Comparison of ENCODE assay signal across 10 mouse cellular contexts in the genomic region with DNA sequence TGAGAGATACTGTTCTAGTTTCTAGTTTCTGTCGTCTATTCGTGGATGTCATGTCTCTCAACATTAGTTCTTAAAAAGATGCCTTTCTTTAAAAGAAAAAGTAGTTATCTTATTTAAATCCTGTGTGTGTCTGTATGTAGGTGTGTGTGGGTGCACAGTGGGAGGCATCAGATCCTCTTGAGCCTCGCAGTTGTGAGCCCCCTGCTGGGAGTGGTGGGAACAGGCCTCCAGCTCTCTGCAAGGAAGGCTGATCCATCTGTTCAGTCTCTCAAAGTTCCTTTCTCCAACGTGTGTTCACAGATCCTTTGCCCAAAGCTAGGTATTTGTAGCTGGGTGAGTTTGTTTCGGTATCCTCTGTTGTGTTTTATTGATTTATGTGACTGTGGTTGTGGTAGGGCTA.
DNase-seq lines count a peak whose midpoint lies in the region; ATAC-seq and TF ChIP-seq lines count a peak whose summit lies in the region.
"Had no signal": no experiment of that assay in that cellular context is flagged by ENCODE, and none has a peak within 500 bp of the region (broad histone marks: within the 10 kb centered on the region; RNA-seq: fewer than 3 reads in every experiment).

No protein-coding gene starts in this region.

- DNase-seq in kidney, adult 18-20 months = peak; percentile 34
- peak; percentile 46 to 70 for DNase-seq in adrenal gland, postnatal 36 days
- peak; percentile 56 for DNase-seq in induced T-regulatory cell, adult 2 months (ENCODE audit: low read depth)
- peak; percentile 48 for DNase-seq in lung, postnatal 10 days
- no peak for DNase-seq in left cerebral cortex, postnatal 36 days (ENCODE audit: low spot score in 2 of 2)
- no peak for DNase-seq in yolk sac, embryonic 10.5 days (ENCODE audit: low spot score)

- intact Hi-C loops in left cerebral cortex, postnatal 36 days (cut with DNase I) = no loop called here

- H3K9ac ChIP-seq in kidney, embryonic 14.5 days (ENCODE audit: low read depth, low read length) = no peak overlapping the region
- H3K9ac ChIP-seq: heart, embryonic 13.5 days; neural tube, embryonic 12.5 days had no signal

- WGBS in kidney, embryonic 14.5 days = 54% methylated on average over 5 of the region's 5 CpGs

- peak; percentile 30 for TF ChIP-seq CTCF in E14TG2a.4 (conservative IDR thresholded peaks at IDR 0.05; ENCODE audit: low read length)

- H3K9me3 ChIP-seq in kidney, embryonic 14.5 days (ENCODE audit: control insufficient read depth, low read length) = no peaks in the 10 kb centered on the region
- peaks cover 10% of the 10 kb centered on the region for H3K9me3 ChIP-seq in E14TG2a.4 (ENCODE audit: low read length)
- H3K9me3 ChIP-seq: heart, embryonic 13.5 days; neural tube, embryonic 12.5 days had no signal

- no peaks in the 10 kb centered on the region for H3K36me3 ChIP-seq in kidney, embryonic 14.5 days (ENCODE audit: control insufficient read depth, insufficient read depth, low read length)
- no peaks in the 10 kb centered on the region for H3K36me3 ChIP-seq in E14TG2a.4 (ENCODE audit: insufficient read depth, low read length)
- H3K36me3 ChIP-seq: heart, embryonic 13.5 days; neural tube, embryonic 12.5 days had no signal

- no peak for ATAC-seq in kidney, embryonic 14.5 days (ENCODE audit: low FRiP score, low TSS enrichment)

- no peak overlapping the region for H3K4me3 ChIP-seq in kidney, embryonic 14.5 days (ENCODE audit: low read length)
- no peak overlapping the region for H3K4me3 ChIP-seq in E14TG2a.4 (replicated peaks; ENCODE audit: low read length)
- H3K4me3 ChIP-seq: heart, embryonic 13.5 days; neural tube, embryonic 12.5 days had no signal

- H3K27me3 ChIP-seq in kidney, embryonic 14.5 days (ENCODE audit: control insufficient read depth, insufficient read depth, low read length) = no peaks in the 10 kb centered on the region
- H3K27me3 ChIP-seq in E14TG2a.4 (ENCODE audit: insufficient read depth, low read length) = no peaks in the 10 kb centered on the region
- H3K27me3 ChIP-seq: heart, embryonic 13.5 days; neural tube, embryonic 12.5 days had no signal

- no peaks in the 10 kb centered on the region for H3K4me1 ChIP-seq in kidney, embryonic 14.5 days (ENCODE audit: control insufficient read depth, insufficient read depth, low read length)
- H3K4me1 ChIP-seq in E14TG2a.4 (replicated peaks; ENCODE audit: low read depth, low read length) = 0 out of 2 replicates have a peak, but pooled peaks cover 2% of the 10 kb centered on the region
- H3K4me1 ChIP-seq: heart, embryonic 13.5 days; neural tube, embryonic 12.5 days had no signal

- H3K4me2 ChIP-seq in kidney, embryonic 14.5 days (replicated peaks; ENCODE audit: low read depth, low read length) = no peak overlapping the region
- H3K4me2 ChIP-seq: heart, embryonic 13.5 days; neural tube, embryonic 12.5 days had no signal

- no peak overlapping the region for H3K27ac ChIP-seq in kidney, embryonic 14.5 days (ENCODE audit: low read depth, low read length)
- H3K27ac ChIP-seq: heart, embryonic 13.5 days; neural tube, embryonic 12.5 days had no signal

Comparison
In these comparisons a context has a peak if more than half of its experiments do, and no peak if none do; other contexts are left out.
1. DNase-seq: peak in kidney, adult 18-20 months (single experiment), adrenal gland, postnatal 36 days (2 of 2), induced T-regulatory cell, adult 2 months (single experiment) and lung, postnatal 10 days (single experiment); none in left cerebral cortex, postnatal 36 days (0 of 2) and yolk sac, embryonic 10.5 days (single experiment).